Mouse (Mus musculus) C2C12 (cell line): Measurements from ENCODE around the gene Nubp1.

ENCODE experiments used
- CEBPB ChIP-seq: IDR thresholded peaks from one replicate; pipeline ENCODE4 v1.6.1; 2011; ENCODE audit warnings: low read depth, mild to moderate bottlenecking, control low read depth, moderate library complexity
- CTCF ChIP-seq: IDR thresholded peaks from one replicate; pipeline ENCODE4 v1.5.1; 2011; ENCODE audit not compliant: control insufficient read depth, insufficient read depth, insufficient read length
- FOSL1 ChIP-seq: IDR thresholded peaks from one replicate; pipeline ENCODE4 v1.8.0; 2011; ENCODE audit warnings: mild to moderate bottlenecking, low read length; ENCODE audit not compliant: poor library complexity, insufficient read depth, severe bottlenecking
- MAX ChIP-seq: IDR thresholded peaks from one replicate; pipeline ENCODE4 v1.6.1; 2011; ENCODE audit warnings: mild to moderate bottlenecking, control low read depth
- MYOG ChIP-seq: IDR thresholded peaks from one replicate; pipeline ENCODE4 v1.6.1; 2011; ENCODE audit not compliant: control insufficient read depth, insufficient read length; ENCODE audit errors: extremely low read depth
- USF1 ChIP-seq: IDR thresholded peaks from one replicate; pipeline ENCODE4 v1.6.1; 2011; ENCODE audit warnings: low read depth, mild to moderate bottlenecking, control low read depth, moderate library complexity

GRCm38 (mm10) chr16:10441761-10442160 lies 30.0 kb downstream of the Nubp1 start:
- no peak for TF ChIP-seq MYOG
- no peak for TF ChIP-seq CTCF
- no peak for TF ChIP-seq MAX
- TF ChIP-seq USF1 = no peak
- TF ChIP-seq FOSL1 = no peak
- no peak for TF ChIP-seq CEBPB
